Comparison of ENCODE assay signal across 16 mouse cellular contexts in genomic region chr6:135813755-135814154, GRCm38 (mm10).
"Had no signal": no experiment of that assay in that cellular context is flagged by ENCODE, and none has a peak within 500 bp of the region (broad histone marks: within the 10 kb centered on the region; RNA-seq: fewer than 3 reads in every experiment).

No protein-coding gene starts in this region.

- DNase-seq: lung, postnatal 14 days; lung, postnatal 36 days; right cerebral cortex, postnatal 14 days; thymus, adult 2 months; thymus, postnatal 25 days; thymus, postnatal 4 days had no signal

- H3K9me3 ChIP-seq: lung, embryonic 15.5 days; midbrain, embryonic 13.5 days; midbrain, embryonic 15.5 days; neural tube, embryonic 12.5 days; stomach, embryonic 15.5 days had no signal

- H3K9ac ChIP-seq: lung, embryonic 15.5 days; midbrain, embryonic 13.5 days; midbrain, embryonic 15.5 days; neural tube, embryonic 12.5 days; stomach, embryonic 15.5 days had no signal

- H3K27me3 ChIP-seq: lung, embryonic 15.5 days; megakaryocyte, embryonic 14.5 days; midbrain, embryonic 13.5 days; midbrain, embryonic 15.5 days; neural tube, embryonic 12.5 days; stomach, embryonic 15.5 days had no signal

- H3K27ac ChIP-seq: lung, embryonic 15.5 days; macrophage; midbrain, embryonic 13.5 days; midbrain, embryonic 15.5 days; neural tube, embryonic 12.5 days; stomach, embryonic 15.5 days; stomach, postnatal 0 days had no signal

- H3K4me2 ChIP-seq: lung, embryonic 15.5 days; midbrain, embryonic 11.5 days; midbrain, embryonic 13.5 days; midbrain, embryonic 15.5 days; neural tube, embryonic 12.5 days; stomach, embryonic 15.5 days had no signal

- ATAC-seq: lung, postnatal 0 days; midbrain, embryonic 13.5 days; midbrain, embryonic 15.5 days had no signal

- H3K36me3 ChIP-seq: lung, embryonic 15.5 days; midbrain, embryonic 13.5 days; midbrain, embryonic 15.5 days; neural tube, embryonic 12.5 days; stomach, embryonic 15.5 days had no signal

- H3K4me1 ChIP-seq: lung, embryonic 15.5 days; megakaryocyte, embryonic 14.5 days; midbrain, embryonic 13.5 days; midbrain, embryonic 15.5 days; neural tube, embryonic 12.5 days; stomach, embryonic 15.5 days had no signal

- H3K4me3 ChIP-seq: lung, embryonic 15.5 days; megakaryocyte, embryonic 14.5 days; midbrain, embryonic 13.5 days; midbrain, embryonic 15.5 days; neural tube, embryonic 12.5 days; stomach, embryonic 15.5 days had no signal
